Mouse (Mus musculus) forebrain, embryonic 15.5 days (tissue): Measurements from ENCODE around the gene Rap1gap. TPM values are rescaled to one million over a fixed set of nuclear protein-coding genes. Genes with fewer than 3 reads are reported as not detected.

Experiments used
- ATAC-seq: fragments of 200-750 bp; cut with Nextera tagmentation; replicated peaks from 2 replicates; pipeline ENCODE4 v1.8.0; 2017; ENCODE audit warnings: mild to moderate bottlenecking, moderate TSS enrichment, moderate library complexity
- H3K27ac ChIP-seq: fragments of 300-500 bp; sonication (generic); replicated peaks from 2 replicates; pipeline ENCODE4 v1.5.1; 2015; ENCODE audit warnings: mild to moderate bottlenecking, inconsistent platforms
- H3K27me3 ChIP-seq: fragments of 300-500 bp; sonication (generic); 2 replicates; pipeline ENCODE4 v1.6.1; 2015; ENCODE audit warnings: inconsistent platforms
- H3K36me3 ChIP-seq: fragments of 300-500 bp; sonication (generic); 2 replicates; pipeline ENCODE4 v1.6.1; 2015; ENCODE audit warnings: mild to moderate bottlenecking, inconsistent platforms
- H3K4me1 ChIP-seq: fragments of 300-500 bp; sonication (generic); 2 replicates; pipeline ENCODE4 v1.6.1; 2015; ENCODE audit warnings: inconsistent platforms
- H3K4me2 ChIP-seq: fragments of 300-500 bp; sonication (generic); replicated peaks from 2 replicates; pipeline ENCODE4 v1.6.1; 2015; ENCODE audit warnings: mild to moderate bottlenecking, inconsistent platforms
- H3K4me3 ChIP-seq: fragments of 300-500 bp; sonication (generic); 2 replicates; pipeline ENCODE4 v1.5.1; 2015; ENCODE audit warnings: mild to moderate bottlenecking, inconsistent platforms
- H3K9ac ChIP-seq: fragments of 300-500 bp; sonication (generic); replicated peaks from 2 replicates; pipeline ENCODE4 v1.6.1; 2015; ENCODE audit warnings: mild to moderate bottlenecking, inconsistent platforms
- H3K9me3 ChIP-seq: fragments of 300-500 bp; sonication (generic); 2 replicates; pipeline ENCODE4 v1.6.1; 2016; ENCODE audit warnings: inconsistent platforms
- WGBS: fragments of 180-500 bp; shearing (Covaris S2); methylation state at CpG from one replicate; pipeline ENCODE4 v1.1.7; 2015; ENCODE audit warnings: mixed read lengths; 5-methylcytosine and 5-hydroxymethylcytosine counted together
- polyA plus RNA-seq: library from polyadenylated mRNA; unstranded; fragments of >200 nt; fragmentation: Nextera tagmentation; extraction: Ambion mirVana; gene quantifications from 2 replicates; pipeline ENCODE4 v1.2.1, GENCODE M21; 2015

The Rap1gap gene
- polyA plus RNA-seq, result 31.2 and 40.4 TPM in 2 replicates

DNA sequence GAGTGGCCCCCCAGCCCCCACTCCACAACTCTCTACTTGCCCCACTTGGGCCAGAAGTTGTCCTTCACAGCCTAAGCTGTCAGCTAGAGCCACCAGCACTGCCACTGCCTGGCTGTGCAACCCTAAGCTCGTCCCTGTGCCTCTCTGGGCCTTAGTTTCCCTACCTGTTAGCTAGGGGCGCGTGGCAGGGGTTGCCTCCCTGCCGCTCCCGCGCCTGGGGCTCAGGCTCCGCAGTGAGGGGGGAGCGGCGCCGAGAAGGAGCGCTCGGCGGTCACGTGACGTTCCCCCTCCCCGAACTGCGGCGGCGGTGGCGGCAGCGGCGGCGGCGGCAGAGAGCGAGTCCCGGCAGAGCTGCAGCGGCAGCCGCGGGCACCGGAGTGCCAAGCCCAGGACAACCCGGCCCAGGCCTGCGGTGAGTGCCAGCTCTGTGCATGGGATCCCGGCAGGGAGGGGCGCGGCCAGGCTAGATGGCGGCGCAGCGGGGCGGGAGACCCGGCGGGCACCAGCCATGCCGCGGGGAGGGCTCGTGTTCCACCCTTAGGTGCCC, at the start of gene Rap1gap:
Gene Rap1gap (plus strand): TSS at position 294 of the 547 bp plus-strand sequence.
- under 1% methylated on average over 44 of the region's 44 CpGs for WGBS
- peak within 1 kb of the TSS; percentile 25; the same call in 1 of the 2 replicates for H3K27ac ChIP-seq
- H3K36me3 ChIP-seq, result no peaks in the 10 kb centered on the region
- peak; percentile 68 for ATAC-seq
- H3K4me1 ChIP-seq, result peaks cover 59% of the 10 kb centered on the region
- peak within 1 kb of the TSS; percentile 77 for H3K9ac ChIP-seq
- peak within 1 kb of the TSS; percentile 61 for H3K4me3 ChIP-seq
- H3K9me3 ChIP-seq, result no peaks in the 10 kb centered on the region
- H3K27me3 ChIP-seq, result 0 out of 2 replicates have a peak, but pooled peaks cover 3% of the 10 kb centered on the region
- H3K4me2 ChIP-seq, result peak within 1 kb of the TSS; percentile 94

DNA sequence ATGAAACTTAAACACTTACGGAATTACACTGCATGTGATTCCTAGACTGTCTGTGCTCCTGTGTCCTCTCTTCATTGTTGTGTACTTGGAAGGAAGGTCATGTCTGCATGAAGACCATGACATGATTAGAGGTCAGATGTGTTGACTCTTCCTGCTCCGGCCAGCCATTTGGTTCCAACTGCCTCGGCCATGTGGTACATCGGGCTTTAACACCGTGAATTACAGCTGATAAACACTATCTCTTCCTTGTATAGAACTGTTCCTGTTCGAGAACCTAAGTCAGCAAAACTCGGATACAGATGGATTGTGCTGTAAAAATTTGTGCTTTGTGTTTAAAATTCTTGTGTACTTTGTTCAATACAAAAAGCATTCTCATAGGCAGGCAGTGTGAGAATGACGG, 41.7 kb upstream of the Rap1gap start:
- ATAC-seq, result no peak
- Histone ChIP-seq H3K27ac (no peak overlapping the region), H3K27me3 (no peaks in the 10 kb centered on the region), H3K9ac (no peak overlapping the region), H3K4me2 (no peak overlapping the region), H3K36me3 (peaks cover 86% of the 10 kb centered on the region), H3K4me1 (no peaks in the 10 kb centered on the region), H3K4me3 (no peak overlapping the region), H3K9me3 (no peaks in the 10 kb centered on the region)
- 93% methylated on average over 8 of the region's 8 CpGs for WGBS

DNA sequence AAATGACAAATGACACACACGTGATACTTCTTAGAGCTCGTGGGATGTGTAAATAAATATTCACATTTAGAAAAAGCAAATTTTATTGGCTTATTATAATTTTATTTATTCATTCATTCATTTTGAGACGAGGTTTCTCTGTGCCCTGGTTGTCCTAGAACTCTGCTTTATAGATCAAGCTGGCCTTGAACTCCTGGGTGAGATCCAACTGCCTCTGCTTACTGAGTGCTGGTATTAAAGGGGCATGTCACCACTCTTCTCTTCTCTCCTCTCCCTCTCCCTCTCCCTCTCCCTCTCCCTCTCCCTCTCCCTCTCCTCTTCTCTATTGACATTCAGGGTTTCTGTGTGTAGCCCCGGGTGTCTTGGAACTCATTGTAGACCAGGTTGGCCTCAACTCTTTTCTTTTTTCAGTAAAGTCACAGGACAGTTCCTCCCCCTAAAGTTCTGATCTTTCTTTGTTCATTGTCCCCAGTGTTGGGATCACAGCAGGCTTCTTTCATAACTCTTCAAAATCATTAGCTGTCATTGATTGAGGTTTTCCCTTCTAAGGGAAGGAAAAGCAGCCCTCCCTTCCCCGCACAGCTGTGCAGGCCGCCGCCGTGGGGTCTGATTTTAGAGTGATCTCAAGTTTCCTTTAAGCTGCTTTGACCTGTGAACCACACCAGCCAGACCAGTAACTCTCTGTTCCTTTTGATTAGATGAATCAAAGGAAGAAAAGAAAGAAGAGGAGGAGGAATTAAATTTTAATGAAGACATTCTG, 36.9 kb upstream of the Rap1gap start:
- H3K36me3 ChIP-seq, result peaks cover 80% of the 10 kb centered on the region
- no peaks in the 10 kb centered on the region for H3K4me1 ChIP-seq
- WGBS, result 32% methylated on average over 8 of the region's 8 CpGs

DNA sequence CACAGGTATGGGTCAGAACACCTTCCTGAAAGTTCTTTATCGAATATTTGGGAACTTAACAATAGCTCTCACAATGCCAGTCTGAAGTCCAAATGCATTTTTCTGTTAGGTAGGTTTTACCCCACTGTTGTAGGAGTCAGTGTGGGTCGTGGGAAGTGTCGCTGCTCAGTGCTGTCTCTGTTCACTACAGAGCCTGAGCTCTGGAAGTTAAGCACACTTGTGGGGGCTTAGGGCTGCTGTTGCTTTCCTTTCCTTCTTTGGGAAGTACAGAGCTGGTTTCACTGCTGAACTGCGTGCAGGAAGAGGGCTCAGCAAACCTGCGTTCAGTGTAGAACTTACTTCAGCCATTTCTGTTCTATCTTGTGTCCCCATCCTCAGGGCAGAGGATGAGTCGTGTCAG, 36.1 kb upstream of the Rap1gap start:
- H3K4me1 ChIP-seq, result no peaks in the 10 kb centered on the region
- no peak overlapping the region for H3K9ac ChIP-seq
- no peak overlapping the region for H3K27ac ChIP-seq
- ATAC-seq, result no peak
- no peaks in the 10 kb centered on the region for H3K27me3 ChIP-seq
- H3K4me2 ChIP-seq, result no peak overlapping the region
- H3K4me3 ChIP-seq, result no peak overlapping the region
- no peaks in the 10 kb centered on the region for H3K9me3 ChIP-seq
- 68% methylated on average over 6 of the region's 6 CpGs for WGBS
- H3K36me3 ChIP-seq, result peaks cover 80% of the 10 kb centered on the region

More for the DNA sequence above, 36.9 kb upstream of the Rap1gap start:
- no peak overlapping the region for H3K4me3 ChIP-seq
- ATAC-seq, result no peak
- no peak overlapping the region for H3K4me2 ChIP-seq
- no peaks in the 10 kb centered on the region for H3K9me3 ChIP-seq
- H3K27ac ChIP-seq, result no peak overlapping the region
- no peak overlapping the region for H3K9ac ChIP-seq
- no peaks in the 10 kb centered on the region for H3K27me3 ChIP-seq

DNA sequence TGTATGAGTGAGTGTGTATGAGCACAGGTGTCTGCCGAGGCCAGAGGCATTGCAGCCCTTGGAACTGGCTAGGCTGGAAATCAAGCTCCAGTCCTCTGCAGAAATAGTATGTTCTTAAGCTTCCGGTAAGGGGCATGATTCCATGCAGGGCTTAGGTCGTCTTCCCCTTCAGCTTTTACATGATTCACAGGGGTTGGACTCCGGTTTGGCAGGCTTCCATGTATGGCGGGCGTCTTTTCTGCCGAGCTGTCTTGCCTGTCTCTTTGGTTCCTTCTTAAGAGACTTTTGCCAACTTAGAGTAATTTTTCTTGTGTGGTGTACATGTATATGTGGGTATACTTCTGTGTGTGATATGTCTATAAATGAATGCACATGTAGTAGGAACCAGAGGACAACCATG, 35.2 kb upstream of the Rap1gap start:
- no peak overlapping the region for H3K9ac ChIP-seq

DNA sequence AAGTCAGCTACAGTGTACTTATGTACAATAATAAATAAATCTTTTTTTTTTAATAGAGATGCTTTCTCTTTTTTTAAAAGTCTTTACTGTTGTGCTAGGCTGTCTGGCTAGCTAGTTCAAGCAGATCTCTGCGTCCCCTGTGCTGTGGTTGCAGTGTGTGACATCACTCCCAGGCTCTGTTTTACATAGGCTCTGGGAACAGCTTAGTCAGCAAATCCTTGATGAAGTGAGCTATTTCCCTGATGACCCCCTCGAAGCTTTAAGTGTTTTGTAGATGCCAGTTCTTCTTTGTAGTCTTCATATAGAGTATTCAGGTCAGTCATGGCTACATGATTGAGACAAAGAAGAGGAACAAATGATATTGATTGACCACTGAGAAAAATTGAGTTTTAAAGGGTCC, 34.4 kb upstream of the Rap1gap start:
- Histone ChIP-seq H3K27ac (no peak overlapping the region), H3K4me3 (no peak overlapping the region), H3K4me2 (no peak overlapping the region), H3K9ac (no peak overlapping the region), H3K4me1 (no peaks in the 10 kb centered on the region), H3K36me3 (peaks cover 78% of the 10 kb centered on the region), H3K9me3 (no peaks in the 10 kb centered on the region), H3K27me3 (no peaks in the 10 kb centered on the region)
- no peak for ATAC-seq
- WGBS, result 76% methylated on average over 2 of the region's 2 CpGs

More for the DNA sequence above, 35.2 kb upstream of the Rap1gap start:
- H3K4me1 ChIP-seq, result no peaks in the 10 kb centered on the region
- H3K36me3 ChIP-seq, result peaks cover 78% of the 10 kb centered on the region
- ATAC-seq, result no peak
- H3K9me3 ChIP-seq, result no peaks in the 10 kb centered on the region
- no peak overlapping the region for H3K4me3 ChIP-seq
- 71% methylated on average over 7 of the region's 7 CpGs for WGBS
- no peak overlapping the region for H3K4me2 ChIP-seq
- H3K27me3 ChIP-seq, result no peaks in the 10 kb centered on the region
- H3K27ac ChIP-seq, result no peak overlapping the region

DNA sequence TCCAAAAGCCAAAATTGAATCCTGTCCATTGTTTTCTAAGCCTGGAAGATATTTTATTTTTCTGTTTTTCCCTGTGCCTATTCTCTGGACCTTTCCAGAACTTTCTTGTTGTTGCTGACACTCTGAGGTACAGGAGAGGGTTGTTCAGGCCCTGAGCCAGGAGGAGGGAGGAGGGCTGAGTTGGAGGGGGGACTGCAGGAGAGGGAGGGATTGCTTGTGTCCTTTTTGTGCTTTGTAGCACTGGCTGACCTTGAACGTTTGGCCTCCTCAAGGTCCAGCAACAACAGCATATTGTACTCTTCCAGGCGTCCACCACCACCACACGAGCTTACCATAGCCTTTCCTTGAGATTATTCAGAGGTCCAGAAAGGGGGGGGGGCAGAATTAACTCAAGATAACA, 32.9 kb upstream of the Rap1gap start:
- Histone ChIP-seq H3K4me1 (no peaks in the 10 kb centered on the region), H3K27ac (no peak overlapping the region), H3K27me3 (no peaks in the 10 kb centered on the region), H3K4me3 (no peak overlapping the region), H3K9me3 (no peaks in the 10 kb centered on the region), H3K36me3 (peaks cover 81% of the 10 kb centered on the region), H3K9ac (no peak overlapping the region), H3K4me2 (no peak overlapping the region)
- 66% methylated on average over 3 of the region's 3 CpGs for WGBS
- ATAC-seq, result no peak

DNA sequence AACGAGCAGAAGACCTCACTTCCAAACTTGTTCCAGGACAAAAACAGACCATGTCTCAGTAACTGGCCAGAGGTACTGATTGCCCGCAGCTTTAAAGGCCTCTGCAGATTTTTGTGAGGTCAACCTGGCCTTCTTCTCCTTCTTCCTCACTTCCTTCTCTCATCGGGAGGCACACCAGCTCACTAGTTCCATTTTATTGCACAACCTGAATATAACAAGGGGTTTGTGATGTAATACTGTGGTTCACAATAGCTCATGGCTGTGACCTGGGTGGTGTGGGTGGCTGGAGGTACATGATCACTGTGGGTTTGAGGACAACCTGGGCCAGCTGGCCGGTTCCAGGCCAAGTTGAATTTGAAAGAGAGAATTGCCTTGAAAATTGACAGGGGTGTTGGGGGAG, 31.1 kb upstream of the Rap1gap start:
- H3K4me3 ChIP-seq, result no peak overlapping the region
- no peaks in the 10 kb centered on the region for H3K9me3 ChIP-seq
- 91% methylated on average over 4 of the region's 4 CpGs for WGBS
- H3K27ac ChIP-seq, result no peak overlapping the region
- H3K27me3 ChIP-seq, result no peaks in the 10 kb centered on the region
- H3K4me2 ChIP-seq, result no peak overlapping the region
- peaks cover 85% of the 10 kb centered on the region for H3K36me3 ChIP-seq
- no peak for ATAC-seq
- H3K4me1 ChIP-seq, result no peaks in the 10 kb centered on the region
- H3K9ac ChIP-seq, result no peak overlapping the region

DNA sequence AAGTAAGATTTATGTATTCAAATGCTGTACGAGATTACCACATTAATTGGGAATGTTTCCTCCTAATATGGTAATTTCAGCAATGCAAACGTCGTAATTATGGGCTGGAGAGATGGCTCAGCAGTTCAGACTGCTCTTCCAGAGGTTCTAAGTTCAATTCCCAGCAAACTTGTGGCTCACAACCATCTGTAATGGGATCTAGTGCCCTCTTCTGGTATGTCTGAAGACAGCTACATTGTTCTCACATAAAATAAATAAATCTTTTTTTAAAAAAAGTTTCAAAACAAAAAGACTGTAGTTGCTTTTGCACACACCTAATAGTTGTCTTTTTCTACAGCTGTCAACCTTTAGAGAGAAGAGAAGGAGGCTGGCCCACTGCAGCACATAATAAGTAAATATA, 27.9 kb upstream of the Rap1gap start:
- no peaks in the 10 kb centered on the region for H3K4me1 ChIP-seq
- 88% methylated on average over 3 of the region's 3 CpGs for WGBS

DNA sequence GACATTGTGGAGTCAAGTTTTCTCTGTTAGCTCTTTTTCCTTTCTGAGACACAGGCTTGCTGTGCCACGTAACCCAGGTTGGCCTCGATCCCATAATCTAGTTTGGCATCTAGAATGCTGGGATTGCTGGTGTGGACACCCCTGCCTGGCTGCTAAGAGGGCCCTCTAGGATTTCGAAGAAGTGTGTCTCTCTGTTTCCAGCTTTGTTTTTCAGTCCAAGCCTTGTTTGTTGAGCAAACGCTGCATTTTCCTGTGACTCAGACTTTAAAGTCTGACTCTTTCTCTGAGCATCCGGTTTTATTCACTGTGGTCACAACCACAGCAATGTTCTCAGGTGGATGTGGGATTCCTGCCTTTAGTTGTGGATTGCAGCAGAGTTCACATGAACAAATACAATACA, 23.0 kb upstream of the Rap1gap start:
- Histone ChIP-seq H3K9ac (no peak overlapping the region), H3K4me3 (no peak overlapping the region), H3K27me3 (no peaks in the 10 kb centered on the region), H3K36me3 (peaks cover 73% of the 10 kb centered on the region), H3K4me2 (no peak overlapping the region), H3K9me3 (no peaks in the 10 kb centered on the region), H3K27ac (no peak overlapping the region), H3K4me1 (no peaks in the 10 kb centered on the region)
- 61% methylated on average over 5 of the region's 5 CpGs for WGBS
- no peak for ATAC-seq

More for the DNA sequence above, 27.9 kb upstream of the Rap1gap start:
- H3K27me3 ChIP-seq, result no peaks in the 10 kb centered on the region
- ATAC-seq, result no peak
- no peak overlapping the region for H3K9ac ChIP-seq
- no peak overlapping the region for H3K4me3 ChIP-seq
- peaks cover 92% of the 10 kb centered on the region for H3K36me3 ChIP-seq
- no peaks in the 10 kb centered on the region for H3K9me3 ChIP-seq
- H3K4me2 ChIP-seq, result no peak overlapping the region
- H3K27ac ChIP-seq, result no peak overlapping the region

DNA sequence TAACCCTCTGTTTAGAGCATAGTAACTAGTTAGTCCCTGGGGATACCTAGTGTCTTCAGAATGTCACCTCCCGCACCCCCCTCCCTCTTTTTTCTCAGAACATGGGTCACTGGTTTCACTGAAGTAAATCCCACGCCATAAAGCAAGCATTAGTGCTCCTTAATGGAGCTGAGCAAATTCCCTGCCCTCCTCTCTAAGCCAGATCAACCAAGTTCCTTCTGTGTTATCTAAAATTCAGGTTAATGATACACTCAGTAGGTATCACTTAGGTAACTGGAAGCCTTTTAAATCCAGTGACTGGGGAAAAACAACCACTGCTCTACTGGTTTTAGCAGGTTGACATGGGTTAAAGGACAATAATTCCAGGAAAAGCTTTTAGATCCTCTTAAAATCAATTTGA, 22.4 kb upstream of the Rap1gap start:
- ATAC-seq, result no peak
- H3K4me3 ChIP-seq, result no peak overlapping the region
- 19% methylated on average over 2 of the region's 2 CpGs for WGBS
- no peaks in the 10 kb centered on the region for H3K9me3 ChIP-seq
- H3K27ac ChIP-seq, result no peak overlapping the region
- no peak overlapping the region for H3K9ac ChIP-seq
- H3K27me3 ChIP-seq, result no peaks in the 10 kb centered on the region
- H3K4me2 ChIP-seq, result no peak overlapping the region
- peaks cover 73% of the 10 kb centered on the region for H3K36me3 ChIP-seq
- H3K4me1 ChIP-seq, result no peaks in the 10 kb centered on the region

DNA sequence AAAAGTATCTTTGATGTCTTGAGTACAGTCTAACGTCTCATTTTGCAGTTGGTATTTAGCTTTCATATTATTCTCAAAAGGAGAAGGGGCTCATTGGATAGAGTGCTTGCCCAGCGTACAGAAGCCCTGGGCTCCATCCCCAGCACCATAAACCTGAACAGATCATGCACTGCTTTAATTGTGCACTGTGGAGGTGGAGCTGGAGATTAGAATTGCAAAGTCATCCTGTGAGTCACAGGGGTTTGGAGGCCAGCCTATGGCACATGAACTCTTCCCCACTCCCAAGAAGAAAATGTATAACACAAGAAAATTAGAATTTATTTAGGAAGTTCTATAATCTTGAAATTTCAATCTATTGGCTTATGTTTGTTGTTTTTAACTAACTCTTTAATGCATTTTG, 21.1 kb upstream of the Rap1gap start:
- no peak for ATAC-seq
- 78% methylated on average over 2 of the region's 2 CpGs for WGBS
- no peak overlapping the region for H3K4me3 ChIP-seq
- H3K36me3 ChIP-seq, result peaks cover 67% of the 10 kb centered on the region
- no peak overlapping the region for H3K4me2 ChIP-seq
- H3K9me3 ChIP-seq, result no peaks in the 10 kb centered on the region
- H3K4me1 ChIP-seq, result no peaks in the 10 kb centered on the region
- H3K27me3 ChIP-seq, result no peaks in the 10 kb centered on the region
- H3K27ac ChIP-seq, result no peak overlapping the region
- H3K9ac ChIP-seq, result no peak overlapping the region

DNA sequence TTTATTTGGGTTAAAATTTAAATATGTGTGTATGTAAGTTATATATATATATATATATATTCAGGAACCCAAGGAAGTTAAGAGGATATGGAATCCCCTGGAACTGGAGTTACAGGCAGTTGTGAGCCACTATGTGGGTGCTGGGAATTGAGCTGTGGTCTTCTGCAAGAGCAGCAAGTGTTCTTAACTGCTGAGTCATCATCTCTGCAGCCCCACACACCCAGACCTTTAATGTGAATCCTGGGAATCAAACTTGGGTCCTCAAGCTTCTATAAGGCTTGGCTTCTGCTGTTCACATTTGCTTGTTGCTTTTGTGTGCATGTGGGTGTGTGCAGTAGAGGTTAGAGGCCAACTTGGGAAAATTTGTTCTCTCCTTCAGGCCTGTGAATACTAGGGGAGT, 18.3 kb upstream of the Rap1gap start:
- no peak overlapping the region for H3K9ac ChIP-seq
- no peaks in the 10 kb centered on the region for H3K27me3 ChIP-seq
- no peak for ATAC-seq
- H3K4me2 ChIP-seq, result no peak overlapping the region
- H3K4me3 ChIP-seq, result no peak overlapping the region
- H3K36me3 ChIP-seq, result peaks cover 70% of the 10 kb centered on the region
- H3K4me1 ChIP-seq, result no peaks in the 10 kb centered on the region
- H3K9me3 ChIP-seq, result no peaks in the 10 kb centered on the region
- no peak overlapping the region for H3K27ac ChIP-seq
